Mouse (Mus musculus) myocyte (in vitro differentiated cells): Measurements from ENCODE around the gene Msi2. TPM values are rescaled to one million over a fixed set of nuclear protein-coding genes. Genes with fewer than 3 reads are reported as not detected.

Source experiments
- H3K27me3 ChIP-seq: one replicate; pipeline ENCODE4 v1.6.1; 2011; ENCODE audit not compliant: control insufficient read depth, insufficient read depth, insufficient read length
- H3K36me3 ChIP-seq: one replicate; pipeline ENCODE4 v1.6.1; 2011; ENCODE audit not compliant: control insufficient read depth, insufficient read depth
- H3K4me2 ChIP-seq: one replicate; pipeline ENCODE4 v1.6.1; 2011; ENCODE audit warnings: low read depth, control low read depth
- H3K4me3 ChIP-seq: one replicate; pipeline ENCODE4 v1.5.1; 2011; ENCODE audit warnings: mild to moderate bottlenecking, control low read depth, moderate library complexity
- H3K79me2 ChIP-seq: one replicate; pipeline ENCODE4 v1.6.1; 2011; ENCODE audit not compliant: control insufficient read depth, insufficient read depth
- H3ac ChIP-seq: one replicate; pipeline ENCODE4 v1.6.1; 2011; ENCODE audit not compliant: control insufficient read depth, insufficient read length
- CEBPB ChIP-seq: IDR thresholded peaks from 2 replicates; pipeline ENCODE4 v1.6.1; 2011; ENCODE audit warnings: mild to moderate bottlenecking, moderate library complexity; ENCODE audit not compliant: poor library complexity, insufficient read depth, severe bottlenecking
- E2F4 ChIP-seq: IDR thresholded peaks from one replicate; pipeline ENCODE4 v1.6.1; 2011; ENCODE audit warnings: mild to moderate bottlenecking, control low read depth, moderate library complexity; ENCODE audit not compliant: insufficient read depth
- MAX ChIP-seq: IDR thresholded peaks from one replicate; pipeline ENCODE4 v1.6.1; 2011; ENCODE audit warnings: low read depth, mild to moderate bottlenecking, control low read depth
- MYOD1 ChIP-seq, 3 experiments: IDR thresholded peaks; one replicate each; pipeline ENCODE4 v1.6.1; 2011; ENCODE audit warnings: control low read depth in 2 of 3, low read depth in 2 of 3, mild to moderate bottlenecking in 2 of 3, moderate library complexity in 1 of 3; ENCODE audit not compliant: insufficient read length in 2 of 3, control insufficient read depth in 1 of 3
- MYOG ChIP-seq, 3 experiments: IDR thresholded peaks; one replicate each; pipeline ENCODE4 v1.6.1; 2011; ENCODE audit warnings: control low read depth in 2 of 3, low read depth in 2 of 3, mild to moderate bottlenecking in 2 of 3; ENCODE audit not compliant: insufficient read length in 2 of 3, control insufficient read depth in 1 of 3, insufficient read depth in 1 of 3
- POLR2A ChIP-seq: IDR thresholded peaks from one replicate; pipeline ENCODE4 v1.6.1; 2011; ENCODE audit warnings: low read depth, mild to moderate bottlenecking, control low read depth, moderate library complexity; ENCODE audit not compliant: insufficient read length
- POLR2AphosphoS2 ChIP-seq: IDR thresholded peaks from one replicate; pipeline ENCODE4 v1.6.1; 2011; ENCODE audit warnings: low read depth, control low read depth; ENCODE audit not compliant: insufficient read length
- REST ChIP-seq: IDR thresholded peaks from one replicate; pipeline ENCODE4 v1.6.1; 2011; ENCODE audit warnings: mild to moderate bottlenecking, control low read depth, moderate library complexity; ENCODE audit not compliant: insufficient read depth, insufficient read length
- SRF ChIP-seq: IDR thresholded peaks from one replicate; pipeline ENCODE4 v1.6.1; 2011; ENCODE audit warnings: low read depth; ENCODE audit not compliant: control insufficient read depth, insufficient read length
- TCF12 ChIP-seq: IDR thresholded peaks from one replicate; pipeline ENCODE4 v1.6.1; 2011; ENCODE audit warnings: mild to moderate bottlenecking, control low read depth; ENCODE audit not compliant: poor library complexity, insufficient read depth, severe bottlenecking
- TCF3 ChIP-seq: IDR thresholded peaks from one replicate; pipeline ENCODE4 v1.6.1; 2011; ENCODE audit warnings: low read depth, control low read depth; ENCODE audit not compliant: insufficient read length
- USF1 ChIP-seq: IDR thresholded peaks from one replicate; pipeline ENCODE4 v1.6.1; 2011; ENCODE audit warnings: low read depth, mild to moderate bottlenecking, control low read depth, moderate library complexity
- polyA plus RNA-seq: library from polyadenylated mRNA; unstranded; fragments of >200 nt; fragmentation: generic; extraction: Trizol; gene quantifications from one replicate; pipeline ENCODE4 v1.2.1, GENCODE M21; 2012; ENCODE audit warnings: missing spikeins

Msi2 gene
- polyA plus RNA-seq, 1 experiment, result 37.9 TPM

- Histone ChIP-seq H3ac (no peak overlapping the region), H3K4me2 (no peak overlapping the region), H3K79me2 (no peaks in the 10 kb centered on the region), H3K4me3 (no peak overlapping the region), H3K36me3 (peaks cover 9% of the 10 kb centered on the region), H3K27me3 (no peaks in the 10 kb centered on the region)
- TF ChIP-seq MYOG (IDR thresholded peaks at IDR 0.05; ENCODE audit: control insufficient read depth in 1 of 3, insufficient read depth in 1 of 3, insufficient read length in 2 of 3, low read depth in 2 of 3) (no peak), SRF (no peak), CEBPB (no peak), MYOD1 (IDR thresholded peaks at IDR 0.05; ENCODE audit: control insufficient read depth in 1 of 3, insufficient read length in 2 of 3, low read depth in 2 of 3) (no peak), TCF12 (no peak), POLR2AphosphoS2 (no peak), E2F4 (no peak), TCF3 (no peak), MAX (no peak), REST (no peak), USF1 (no peak), POLR2A (no peak)
These were observed 327.0 kb downstream of the Msi2 start for GRCm38 (mm10) chr11:88391181-88391814.

DNA sequence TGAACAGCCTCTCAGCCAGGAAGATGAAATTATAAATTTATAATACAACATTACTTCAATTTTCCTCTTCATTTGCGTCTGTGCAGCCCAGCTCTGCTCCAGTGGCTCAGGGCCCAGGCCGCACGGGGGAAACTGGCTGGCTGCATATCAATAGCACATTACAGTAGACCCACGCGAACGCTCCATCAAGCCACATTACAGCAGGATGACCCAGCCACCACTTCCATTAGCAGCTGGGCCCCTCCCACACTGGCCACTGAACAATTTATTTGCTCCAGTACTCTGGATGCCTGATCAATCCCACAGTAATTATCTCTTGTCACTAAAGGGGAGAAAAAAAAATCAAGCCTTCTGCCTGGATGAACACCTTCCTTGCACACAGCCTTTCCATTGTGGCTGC, 328.8 kb downstream of the Msi2 start:
- no peaks in the 10 kb centered on the region for H3K27me3 ChIP-seq
- no peaks in the 10 kb centered on the region for H3K79me2 ChIP-seq
- H3K4me2 ChIP-seq, result no peak overlapping the region
- no peak overlapping the region for H3ac ChIP-seq
- peaks cover 9% of the 10 kb centered on the region for H3K36me3 ChIP-seq
- no peak for TF ChIP-seq TCF12
- TF ChIP-seq REST, result no peak
- no peak for TF ChIP-seq E2F4
- TF ChIP-seq TCF3, result no peak
- no peak overlapping the region for H3K4me3 ChIP-seq

- no peak overlapping the region for H3ac ChIP-seq
- H3K4me2 ChIP-seq, result no peak overlapping the region
- no peaks in the 10 kb centered on the region for H3K36me3 ChIP-seq
- no peaks in the 10 kb centered on the region for H3K27me3 ChIP-seq
- no peak overlapping the region for H3K4me3 ChIP-seq
- no peaks in the 10 kb centered on the region for H3K79me2 ChIP-seq
- no peak for TF ChIP-seq USF1
- no peak for TF ChIP-seq MYOG (IDR thresholded peaks at IDR 0.05; ENCODE audit: control insufficient read depth in 1 of 3, insufficient read depth in 1 of 3, insufficient read length in 2 of 3, low read depth in 2 of 3)
- no peak for TF ChIP-seq MYOD1 (IDR thresholded peaks at IDR 0.05; ENCODE audit: control insufficient read depth in 1 of 3, insufficient read length in 2 of 3, low read depth in 2 of 3)
- TF ChIP-seq REST, result no peak
- no peak for TF ChIP-seq E2F4
- no peak for TF ChIP-seq TCF3
- TF ChIP-seq MAX, result no peak
- no peak for TF ChIP-seq POLR2A
- TF ChIP-seq CEBPB, result no peak
- TF ChIP-seq TCF12, result no peak
- no peak for TF ChIP-seq POLR2AphosphoS2
- no peak for TF ChIP-seq SRF
These were observed 331.4 kb downstream of the Msi2 start for GRCm38 (mm10) chr11:88386916-88387315.

DNA sequence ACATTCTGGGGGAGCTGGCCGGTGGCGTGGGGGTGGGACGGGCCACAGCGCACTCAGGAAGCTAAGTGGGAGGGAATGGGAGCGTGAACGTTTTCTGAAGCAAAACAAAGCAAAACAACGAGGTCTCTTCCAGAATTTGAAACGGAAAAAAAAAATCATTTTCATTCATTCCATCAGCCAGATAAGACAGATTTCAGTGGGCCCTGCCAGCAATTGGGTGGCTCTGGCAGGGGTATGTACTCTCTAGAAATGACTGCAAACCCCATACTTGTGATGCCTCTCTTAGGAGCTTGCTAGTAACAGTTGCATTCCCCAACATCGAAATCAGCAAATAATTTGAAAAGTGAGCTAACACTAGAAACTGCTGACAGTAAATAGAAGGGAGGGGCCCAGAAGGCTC, 335.9 kb downstream of the Msi2 start:
- Histone ChIP-seq H3K4me3 (no peak overlapping the region), H3K79me2 (no peaks in the 10 kb centered on the region), H3K36me3 (no peaks in the 10 kb centered on the region), H3K27me3 (no peaks in the 10 kb centered on the region), H3K4me2 (no peak overlapping the region), H3ac (no peak overlapping the region)
- TF ChIP-seq TCF3 (no peak), CEBPB (no peak), TCF12 (no peak), MYOD1 (IDR thresholded peaks at IDR 0.05; ENCODE audit: control insufficient read depth in 1 of 3, insufficient read length in 2 of 3, low read depth in 2 of 3) (no peak), REST (no peak)

DNA sequence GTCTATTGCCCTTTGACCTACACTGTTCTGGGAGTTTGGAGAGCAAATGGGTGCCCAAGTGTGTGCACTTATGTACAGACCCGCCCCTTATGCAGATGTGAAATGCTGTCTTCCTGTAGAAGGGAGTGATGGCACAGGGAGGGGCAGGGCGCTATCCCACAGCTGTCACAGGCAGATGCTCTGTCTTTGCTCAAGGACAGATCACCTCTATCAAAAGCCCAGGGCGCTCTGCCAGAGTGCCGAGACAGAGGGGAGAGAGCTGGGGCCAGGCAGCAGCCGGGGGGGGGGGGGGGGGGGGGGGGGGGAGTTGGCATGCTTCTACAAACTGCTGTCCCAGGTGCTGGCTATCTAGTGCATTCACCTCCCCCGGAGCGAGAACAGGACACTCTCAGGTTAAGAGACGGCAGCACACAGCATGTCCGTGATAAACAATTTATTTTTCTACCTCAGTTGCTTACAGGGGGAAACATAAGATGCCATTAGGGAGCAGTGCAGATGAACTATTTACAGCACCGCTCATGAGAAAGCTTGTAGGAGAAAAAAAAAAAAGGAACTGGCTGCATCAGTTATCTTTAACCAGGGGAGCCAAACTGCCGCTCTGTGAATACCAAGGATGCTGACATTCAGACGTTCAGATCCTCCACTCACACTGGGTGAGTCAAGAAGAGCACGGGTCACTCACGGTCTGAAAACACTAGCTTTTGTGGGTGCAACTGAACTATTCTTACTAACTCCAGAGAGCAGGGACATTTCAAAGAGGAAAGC, 337.0 kb downstream of the Msi2 start:
- no peaks in the 10 kb centered on the region for H3K27me3 ChIP-seq
- no peak overlapping the region for H3K4me3 ChIP-seq
- no peaks in the 10 kb centered on the region for H3K36me3 ChIP-seq
- no peak overlapping the region for H3K4me2 ChIP-seq
- H3K79me2 ChIP-seq, result no peaks in the 10 kb centered on the region
- TF ChIP-seq E2F4 (no peak), USF1 (no peak), CEBPB (no peak), MYOG (IDR thresholded peaks at IDR 0.05; ENCODE audit: control insufficient read depth in 1 of 3, insufficient read depth in 1 of 3, insufficient read length in 2 of 3, low read depth in 2 of 3) (no peak), POLR2AphosphoS2 (no peak), REST (no peak), MYOD1 (IDR thresholded peaks at IDR 0.05; ENCODE audit: control insufficient read depth in 1 of 3, insufficient read length in 2 of 3, low read depth in 2 of 3) (no peak), POLR2A (no peak), TCF12 (no peak), SRF (no peak), TCF3 (no peak), MAX (no peak)
- H3ac ChIP-seq, result no peak overlapping the region
